Mouse (Mus musculus) B cell, adult 2 months (primary cell): ENCODE data around the gene Tmem29.
"Not testable (repeated sequence)": the region's sequence is repeated elsewhere in the genome, so short reads cannot be mapped to it uniquely, and the experiment has no call there.

ENCODE experiments used
- DNase-seq, 2 experiments: peaks; one replicate each; pipeline ENCODE4 v3.0.0; 2022

Tmem29 gene

DNA sequence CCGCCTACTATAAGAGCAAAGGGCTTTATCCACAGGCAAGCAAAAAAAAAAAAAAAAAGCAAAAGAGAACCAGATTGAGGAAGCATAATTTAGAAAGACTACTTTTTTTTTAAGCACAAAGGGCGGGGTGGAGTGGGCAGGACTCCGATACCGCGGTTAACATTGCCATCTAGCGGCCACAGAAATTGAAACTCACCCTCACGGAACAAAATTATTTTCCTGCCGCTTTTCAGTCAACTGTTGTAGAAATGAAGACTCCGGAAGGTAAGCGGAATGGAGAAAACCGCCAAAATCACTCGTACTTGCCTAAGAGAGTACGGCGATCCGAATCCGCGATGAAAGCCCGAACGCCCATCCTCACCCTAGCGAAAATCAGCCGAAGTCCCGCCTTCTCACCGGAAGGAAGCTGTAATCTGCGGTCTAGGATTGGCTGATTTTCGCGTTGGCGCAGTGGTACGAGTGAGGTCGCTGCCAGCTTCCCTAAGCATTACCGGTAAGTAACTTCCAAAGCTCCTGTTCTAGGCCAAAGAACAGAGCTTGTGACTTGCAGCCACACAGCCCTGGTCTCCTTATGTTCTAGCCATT lies at the start of gene Tmem29:
Gene Tmem29 (minus strand): TSS at position 389 of the 585 bp plus-strand sequence.
- DNase-seq = peak; percentile 77 to 87

DNA sequence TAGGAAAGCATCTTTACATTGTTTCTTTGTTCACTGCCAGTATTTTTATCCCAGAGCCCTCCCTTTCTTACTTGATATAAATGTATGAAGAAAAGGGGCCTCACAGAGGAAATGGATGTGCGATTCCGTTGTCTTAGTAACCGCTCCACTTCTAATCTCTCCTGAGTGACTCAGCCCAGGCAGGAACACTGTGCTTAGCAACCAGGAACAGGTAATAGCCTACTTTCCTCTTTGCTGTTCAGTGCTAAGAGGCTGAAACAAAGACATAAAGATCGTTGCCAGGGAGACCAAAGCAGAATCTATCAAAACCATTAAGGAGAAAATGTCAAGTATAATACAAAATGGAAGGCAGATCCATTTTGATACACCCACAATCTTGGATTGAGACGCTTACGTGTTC lies 49.7 kb upstream of the Tmem29 start:
- DNase-seq = no peak

DNA sequence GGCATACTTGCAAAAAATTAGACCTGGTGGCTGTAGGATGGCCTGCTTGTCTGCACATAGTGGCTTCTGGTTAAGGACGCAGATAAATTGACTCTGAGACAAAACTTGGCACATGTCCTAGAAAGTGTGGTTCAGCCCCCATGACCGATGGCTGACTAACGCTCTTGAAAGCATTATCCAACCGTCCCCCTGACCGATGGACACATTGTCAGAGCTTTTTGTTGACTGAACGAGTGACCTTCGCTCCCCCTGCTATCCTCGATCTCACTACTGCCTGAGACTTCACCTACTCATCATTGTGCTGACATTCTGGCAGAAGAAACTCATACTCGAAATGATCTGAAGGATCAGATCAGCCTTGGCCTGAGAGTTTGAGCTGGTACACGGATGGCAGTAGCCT lies 28.9 kb upstream of the Tmem29 start:
- not testable (repeated sequence) for DNase-seq

DNA sequence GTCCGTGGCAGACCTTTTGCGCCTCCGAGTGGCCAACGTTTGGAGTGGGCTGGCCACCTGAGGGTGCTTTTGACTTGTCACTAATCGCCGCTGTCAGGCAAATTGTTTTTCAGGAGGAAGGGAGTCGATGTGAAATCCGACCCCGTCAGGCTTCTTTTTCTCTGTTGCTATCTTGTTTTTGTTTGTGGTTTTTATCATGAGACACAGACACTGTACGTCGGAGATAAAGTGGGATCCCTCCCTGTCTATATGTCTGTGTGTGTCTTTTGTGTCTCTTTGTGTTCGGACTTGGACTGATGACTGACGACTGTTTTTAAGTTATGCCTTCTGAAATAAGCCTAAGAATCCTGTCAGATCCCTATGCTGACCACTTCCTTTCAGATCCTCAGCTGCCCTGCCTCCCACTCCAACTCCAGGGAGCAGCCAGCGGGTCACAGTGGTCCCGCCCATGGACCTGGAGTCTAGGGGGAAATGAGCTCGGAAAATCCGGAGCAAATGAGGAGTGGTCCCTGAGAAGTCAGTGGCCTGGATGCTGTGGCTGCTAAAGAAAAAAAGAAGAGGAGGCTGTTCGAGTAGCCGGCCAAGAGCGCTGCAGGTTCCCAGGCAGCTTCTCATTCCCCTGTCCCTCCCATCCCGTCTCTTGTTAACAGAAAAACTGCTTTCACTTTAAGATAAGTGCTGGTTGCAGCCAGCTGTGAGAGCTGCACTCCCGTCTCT lies 27.5 kb upstream of the Tmem29 start:
- not testable (repeated sequence) for DNase-seq

DNA sequence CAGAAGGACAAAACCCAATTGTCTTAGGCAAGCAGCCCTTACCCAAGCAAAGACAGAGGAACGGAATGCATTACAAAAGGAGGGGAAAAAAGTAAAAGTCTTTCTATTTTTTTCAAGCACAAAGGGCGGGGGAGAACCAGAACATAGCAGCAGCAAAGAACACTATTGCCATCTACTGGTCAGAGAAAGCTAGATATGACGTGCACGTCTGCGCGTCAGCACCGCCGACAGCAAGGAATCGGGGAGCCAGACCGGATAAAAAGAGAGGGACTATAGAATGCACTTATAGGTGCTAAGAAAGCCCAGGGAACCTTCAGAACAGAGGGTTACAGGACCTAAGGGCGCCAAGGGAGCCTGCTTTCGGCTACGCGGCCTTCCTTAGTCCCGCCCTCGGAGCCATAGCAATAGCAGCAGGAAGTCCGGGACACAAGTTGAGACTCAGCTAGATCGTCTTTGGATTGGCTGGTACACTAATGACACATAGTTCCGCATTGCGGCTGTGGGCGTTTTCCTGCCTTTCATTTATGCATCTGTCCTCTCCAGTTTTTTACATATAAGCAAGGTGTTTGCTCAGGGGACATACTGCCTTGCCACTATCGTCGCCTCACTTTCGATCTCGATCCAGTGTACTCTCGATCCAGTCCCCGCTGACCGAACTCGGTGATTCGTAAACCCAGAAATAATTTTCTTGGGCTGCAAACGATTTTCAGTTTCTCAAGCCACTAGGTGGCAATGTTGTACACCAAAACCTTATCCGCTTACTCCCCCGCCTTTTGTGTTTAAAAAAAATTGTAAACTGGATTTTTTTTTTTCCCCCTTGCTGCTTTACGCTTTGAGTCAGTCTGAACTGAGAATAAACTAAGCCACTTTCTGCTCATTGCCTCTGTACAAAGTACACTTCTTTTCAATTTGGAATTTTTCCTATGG lies 19.2 kb upstream of the Tmem29 start:
- peak; percentile 85 to 92 for DNase-seq

DNA sequence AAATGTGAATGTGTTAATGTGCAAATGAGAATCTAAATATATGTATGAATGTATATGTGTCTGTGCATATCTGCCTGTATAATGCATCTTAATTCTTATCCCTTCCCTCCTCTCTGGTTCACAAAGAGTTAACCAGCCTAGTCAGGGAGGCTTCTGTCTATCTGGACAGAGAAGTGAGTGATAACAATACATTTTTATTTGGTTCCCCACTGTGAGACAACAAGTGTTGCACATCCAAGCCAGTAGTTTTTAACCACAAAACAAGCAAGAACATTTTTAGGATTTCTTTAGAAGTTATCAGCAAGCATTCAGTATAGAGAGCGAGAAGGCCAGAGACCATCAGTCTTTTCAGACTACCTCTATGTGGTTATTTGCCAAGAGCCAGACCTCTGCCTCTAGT lies 12.5 kb upstream of the Tmem29 start:
- DNase-seq = no peak

DNA sequence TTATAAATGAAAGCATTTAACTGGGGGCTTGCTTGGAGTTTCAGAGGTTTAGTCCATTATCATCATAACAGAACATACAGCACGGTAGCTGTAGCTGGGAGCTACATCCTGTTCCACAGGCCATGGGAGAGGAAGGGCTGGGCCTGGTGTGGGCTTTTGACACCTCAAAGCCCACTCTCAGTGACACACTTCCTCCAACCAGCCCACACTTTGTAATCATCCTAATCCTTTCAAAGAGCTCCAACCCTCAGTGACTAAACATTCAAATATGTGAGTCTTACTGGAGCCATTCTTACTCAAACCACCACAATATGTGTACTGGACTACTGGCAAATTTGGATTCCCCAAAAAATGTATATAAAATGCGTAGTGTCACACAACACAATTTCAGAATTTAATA lies 9.3 kb upstream of the Tmem29 start:
- DNase-seq = no peak

DNA sequence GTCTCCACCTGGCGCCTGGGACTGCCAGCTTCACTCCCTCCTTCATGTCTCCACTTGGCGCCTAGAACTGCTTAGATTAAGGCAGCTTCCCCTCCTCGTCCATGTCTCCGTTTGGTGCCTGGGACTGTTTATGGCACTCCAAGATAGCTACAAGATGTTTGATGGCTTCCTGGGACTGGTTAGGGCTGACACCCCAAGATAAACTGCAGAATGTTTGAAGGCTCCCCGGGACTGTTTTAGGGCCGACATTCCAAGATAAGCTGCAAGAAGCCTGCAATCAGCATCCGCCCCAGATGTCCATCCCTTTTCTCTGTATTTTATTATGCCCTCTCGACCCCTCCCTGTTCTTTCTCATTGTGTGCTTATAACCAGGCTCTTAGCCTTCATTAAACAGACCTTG lies 7.9 kb upstream of the Tmem29 start:
- DNase-seq = not testable (repeated sequence)

DNA sequence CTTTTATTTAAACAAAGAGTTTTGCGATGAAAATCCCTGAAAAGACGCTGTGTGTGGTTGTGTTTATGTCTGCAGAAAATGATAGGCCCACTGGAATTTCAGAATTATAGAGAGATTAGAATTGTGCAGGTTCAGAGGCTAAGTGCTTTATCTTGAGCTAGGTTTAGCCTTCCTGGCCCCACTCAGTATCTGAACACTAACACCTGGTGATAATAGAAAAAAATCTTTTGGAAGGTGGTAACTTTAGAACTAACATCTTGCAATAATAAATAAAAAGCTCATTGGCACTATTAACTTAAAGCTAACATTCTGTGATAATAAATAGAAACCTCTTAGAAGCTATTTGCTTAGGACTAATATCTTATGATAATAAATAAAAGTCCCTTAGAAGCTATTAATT lies 1.2 kb upstream of the Tmem29 start:
- DNase-seq = no peak

DNA sequence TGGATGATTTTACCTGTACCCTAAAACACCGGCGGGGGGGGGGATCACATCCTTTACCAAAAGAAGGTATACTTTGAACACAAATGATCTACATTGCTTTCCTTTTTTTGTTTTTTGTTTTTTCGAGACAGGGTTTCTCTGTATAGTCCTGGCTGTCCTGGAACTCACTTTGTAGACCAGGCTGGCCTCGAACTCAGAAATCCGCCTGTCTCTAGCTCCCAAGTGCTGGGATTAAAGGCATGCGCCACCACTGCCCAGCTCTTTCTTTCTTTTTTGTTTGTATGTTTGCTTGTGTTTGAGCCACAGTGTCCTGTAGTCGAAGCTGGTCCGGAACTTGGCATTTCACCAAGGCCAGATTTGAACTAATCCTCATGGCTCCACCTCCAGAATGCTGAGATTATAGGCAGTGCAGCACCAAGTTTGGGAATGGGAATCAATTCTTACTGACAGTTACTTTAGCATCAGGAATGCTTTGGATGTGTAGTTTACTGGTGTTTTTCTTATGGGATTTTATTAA lies 515 bp upstream of the Tmem29 start:
- DNase-seq = no peak

DNA sequence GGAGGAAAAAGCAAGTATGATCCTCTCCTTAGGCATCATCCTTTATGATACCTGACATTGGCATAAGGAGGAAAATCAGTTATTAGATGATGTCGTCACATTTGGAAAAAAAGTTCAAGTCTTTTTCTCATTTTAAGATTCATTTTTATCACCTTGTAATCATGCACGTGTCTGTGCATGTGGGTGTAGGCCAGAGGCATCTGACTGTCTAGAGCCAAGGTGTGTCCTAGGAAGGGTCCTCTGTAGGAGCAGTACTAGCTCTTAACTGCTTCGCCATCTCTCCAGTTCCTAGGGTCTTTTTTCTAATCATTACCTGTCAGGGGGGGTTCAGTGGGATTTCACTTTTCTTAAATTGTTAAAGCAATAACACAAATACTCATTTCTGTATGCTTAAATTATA lies 818 bp downstream of the Tmem29 start:
- DNase-seq = no peak

DNA sequence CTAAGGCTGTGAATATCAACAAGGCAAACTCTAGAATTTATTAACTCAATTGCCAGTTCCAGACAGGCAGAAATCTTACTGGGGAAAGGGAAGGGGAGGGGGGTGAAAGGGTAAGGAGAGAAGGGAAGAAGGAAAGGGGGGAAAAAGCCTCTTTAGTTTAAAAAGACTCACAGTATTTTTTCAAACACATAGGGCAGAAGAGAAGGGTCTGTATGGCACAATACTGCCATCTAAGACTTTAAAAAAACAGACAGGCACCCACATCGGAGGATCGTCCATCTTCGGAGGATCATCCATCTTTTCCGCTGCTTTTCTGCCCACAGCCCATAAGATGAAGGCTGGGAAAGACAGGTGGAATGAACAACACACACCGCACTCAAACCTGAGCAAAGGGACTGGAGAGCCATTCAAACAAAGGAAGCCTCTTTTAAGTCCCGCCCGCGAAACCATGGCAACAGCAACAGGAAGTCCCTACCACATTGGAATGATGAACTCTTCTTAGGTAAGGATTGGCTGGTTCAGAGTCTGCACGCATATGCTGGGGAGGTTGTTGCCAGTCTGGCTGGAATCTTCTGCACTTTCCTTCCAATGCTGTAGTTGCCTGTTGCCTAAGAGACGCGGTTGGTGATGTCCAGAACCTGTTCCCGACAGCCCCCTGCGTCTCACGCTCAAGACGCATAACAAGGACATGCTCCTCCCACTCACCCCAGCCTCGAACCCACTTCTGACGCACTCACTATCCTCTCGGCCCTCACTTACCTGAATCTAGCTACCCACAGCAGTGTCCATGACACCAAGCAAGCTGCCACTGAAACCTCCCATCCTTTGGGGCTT lies 18.2 kb downstream of the Tmem29 start:
- peak; percentile 63 to 67 for DNase-seq

DNA sequence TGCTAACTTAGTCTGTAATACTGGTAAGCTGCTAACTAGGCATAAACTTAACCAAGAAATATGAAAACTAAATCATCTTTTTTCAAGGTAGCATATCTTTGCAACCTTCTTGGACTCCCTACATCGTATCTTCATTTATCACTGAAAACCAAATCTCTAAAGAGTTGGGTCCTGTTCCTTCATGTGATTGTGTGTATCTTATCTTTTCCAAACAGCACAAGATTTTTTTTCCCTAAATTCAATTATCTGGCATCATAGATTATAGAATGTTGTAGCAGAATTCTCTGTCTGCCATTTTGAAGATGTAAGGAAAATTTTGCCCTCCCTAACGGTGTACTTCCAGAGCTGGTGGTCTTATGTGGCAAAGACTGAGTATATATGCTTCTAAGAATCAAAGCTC lies 22.6 kb downstream of the Tmem29 start:
- no peak for DNase-seq

DNA sequence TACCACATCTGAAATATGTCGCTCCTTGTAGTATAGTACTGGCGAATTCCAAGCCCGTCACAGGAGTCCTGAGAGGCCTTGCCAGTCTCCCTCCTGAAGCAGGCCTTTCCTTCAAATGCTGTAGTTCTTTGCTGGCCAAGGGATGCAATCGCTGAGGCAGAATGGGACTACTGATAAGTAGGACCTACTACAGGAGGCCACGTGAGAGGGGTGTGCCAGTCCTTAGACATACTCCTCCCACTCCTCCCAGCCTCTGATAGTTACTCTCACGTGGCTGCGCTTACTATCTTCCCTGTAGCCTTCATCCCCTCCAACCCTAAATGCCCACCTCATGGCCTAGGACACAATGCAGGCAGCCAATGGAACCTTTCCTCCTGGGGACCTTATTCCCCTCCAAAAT lies 23.6 kb downstream of the Tmem29 start:
- no peak for DNase-seq

DNA sequence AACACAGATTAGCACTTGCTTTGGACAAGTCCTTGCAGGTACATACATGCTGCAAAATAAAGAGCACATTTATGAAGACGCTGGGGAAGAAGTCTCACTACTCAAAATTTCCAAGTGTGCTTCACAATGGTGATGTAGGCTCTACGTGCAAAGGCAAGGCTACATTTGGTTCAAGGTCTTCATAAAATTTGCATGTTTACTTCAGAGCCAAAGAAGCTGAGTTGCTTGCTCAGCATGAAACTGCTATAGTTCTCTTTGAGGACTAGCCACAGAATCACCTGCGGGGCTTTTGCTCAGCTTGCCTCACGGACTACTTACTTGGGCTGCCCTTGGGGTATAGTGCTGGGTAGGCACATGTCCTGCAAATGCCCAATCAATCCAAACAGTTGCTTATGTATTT lies 45.4 kb downstream of the Tmem29 start:
- DNase-seq = no peak
